22 mouse cellular contexts compared by ENCODE assay signal in genomic region chr5:119248626-119249025, GRCm38 (mm10).
A peak's percentile ranks its signal among the peaks of the same experiment; 100 is the strongest.
DNase-seq lines count a peak whose midpoint lies in the region; ATAC-seq lines count a peak whose summit lies in the region.
"Had no signal": no experiment of that assay in that cellular context is flagged by ENCODE, and none has a peak within 500 bp of the region (broad histone marks: within the 10 kb centered on the region; RNA-seq: fewer than 3 reads in every experiment).

No protein-coding gene starts in this region.

- peaks cover 4% of the 10 kb centered on the region; the same call in 1 of the 2 replicates for H3K4me1 ChIP-seq in kidney, embryonic 14.5 days (ENCODE audit: control insufficient read depth, insufficient read depth, low read length)
- H3K4me1 ChIP-seq in embryonic facial prominence, embryonic 10.5 days = peaks cover 38% of the 10 kb centered on the region

- H3K27ac ChIP-seq in kidney, embryonic 14.5 days (ENCODE audit: low read depth, low read length) = no peak overlapping the region
- 0 out of 2 replicates have a peak overlapping the region, but pooled peaks have one; percentile 35 for H3K27ac ChIP-seq in embryonic facial prominence, embryonic 10.5 days (replicated peaks)
- H3K27ac ChIP-seq: embryonic facial prominence, embryonic 13.5 days; forebrain, embryonic 12.5 days; hindbrain, embryonic 13.5 days had no signal

- no peaks in the 10 kb centered on the region for H3K27me3 ChIP-seq in kidney, embryonic 14.5 days (ENCODE audit: control insufficient read depth, insufficient read depth, low read length)
- H3K27me3 ChIP-seq in embryonic facial prominence, embryonic 10.5 days (replicated peaks; ENCODE audit: low read depth, poor library complexity, severe bottlenecking) = 0 out of 2 replicates have a peak, but pooled peaks cover 10% of the 10 kb centered on the region
- H3K27me3 ChIP-seq: embryonic facial prominence, embryonic 13.5 days; forebrain, embryonic 12.5 days; hindbrain, embryonic 13.5 days; Patski had no signal

- 73% methylated on average over 6 of the region's 6 CpGs for WGBS in kidney, embryonic 14.5 days
- 84% methylated on average over 6 of the region's 6 CpGs for WGBS in embryonic facial prominence, embryonic 10.5 days

- DNase-seq in heart, adult 11 months = peak; percentile 92
- DNase-seq in heart, adult 9 months (ENCODE audit: low spot score in 2 of 2) = no peak
- DNase-seq in kidney, postnatal 4 days = peak; percentile 21 to 31
- no peak for DNase-seq in embryonic facial prominence, embryonic 10.5 days (ENCODE audit: low spot score)
- DNase-seq in lung, postnatal 14 days = peak; percentile 44
- DNase-seq in embryo, embryonic 10 days (ENCODE audit: low spot score) = no peak
- DNase-seq: adrenal gland, postnatal 36 days; cerebellum, postnatal 10 days; kidney, adult 2 months; kidney, postnatal 14 days; layer of hippocampus, postnatal 36 days; right cerebral cortex, adult 18-20 months; right cerebral cortex, postnatal 4 days; thymus, adult 2 months; thymus, postnatal 4 days had no signal

- no peaks in the 10 kb centered on the region for H3K36me3 ChIP-seq in kidney, embryonic 14.5 days (ENCODE audit: control insufficient read depth, insufficient read depth, low read length)
- H3K36me3 ChIP-seq in embryonic facial prominence, embryonic 10.5 days (replicated peaks) = no peaks in the 10 kb centered on the region
- H3K36me3 ChIP-seq: embryonic facial prominence, embryonic 13.5 days; forebrain, embryonic 12.5 days; hindbrain, embryonic 13.5 days had no signal

- H3K4me3 ChIP-seq in kidney, embryonic 14.5 days (ENCODE audit: low read length) = no peak overlapping the region
- no peak overlapping the region for H3K4me3 ChIP-seq in embryonic facial prominence, embryonic 10.5 days
- H3K4me3 ChIP-seq: embryonic facial prominence, embryonic 13.5 days; erythroblast, embryonic 14.5 days; forebrain, embryonic 12.5 days; hindbrain, embryonic 13.5 days had no signal

- no peak for ATAC-seq in kidney, embryonic 14.5 days (ENCODE audit: low FRiP score, low TSS enrichment)
- ATAC-seq: Patski had no signal

- H3K9ac ChIP-seq in kidney, embryonic 14.5 days (ENCODE audit: low read depth, low read length) = no peak overlapping the region
- H3K9ac ChIP-seq: embryonic facial prominence, embryonic 13.5 days; forebrain, embryonic 12.5 days; hindbrain, embryonic 13.5 days had no signal

- H3K4me2 ChIP-seq in kidney, embryonic 14.5 days (replicated peaks; ENCODE audit: low read depth, low read length) = no peak overlapping the region
- H3K4me2 ChIP-seq: embryonic facial prominence, embryonic 13.5 days; forebrain, embryonic 12.5 days; hindbrain, embryonic 13.5 days; midbrain, embryonic 11.5 days had no signal

- no peaks in the 10 kb centered on the region for H3K9me3 ChIP-seq in kidney, embryonic 14.5 days (ENCODE audit: control insufficient read depth, low read length)
- H3K9me3 ChIP-seq in embryonic facial prominence, embryonic 10.5 days = no peaks in the 10 kb centered on the region
- H3K9me3 ChIP-seq: embryonic facial prominence, embryonic 13.5 days; forebrain, embryonic 12.5 days; hindbrain, embryonic 13.5 days had no signal

Comparison
In these comparisons a context has a peak if more than half of its experiments do, and no peak if none do; other contexts are left out.
1. DNase-seq: peak in heart, adult 11 months (single experiment), kidney, postnatal 4 days (2 of 2) and lung, postnatal 14 days (single experiment); none in heart, adult 9 months (0 of 2), embryonic facial prominence, embryonic 10.5 days (single experiment) and embryo, embryonic 10 days (single experiment).